Mouse (Mus musculus): ENCODE measurements around the gene Zfp330. TPM values are rescaled to one million over a fixed set of nuclear protein-coding genes. Genes with fewer than 3 reads are reported as not detected.
A peak's percentile ranks its signal among the peaks of the same experiment; 100 is the strongest.

The Zfp330 gene
- 43.1 and 48.1 TPM in 2 replicates for total RNA-seq (2021)
- long read RNA-seq, experiment 1, transcript Zfp330-201 (10 exons, 1,675 nt): major isoform, 45 of 54 reads
- long read RNA-seq, experiment 1, partial matches to known transcripts: 3 of 54 reads
- long read RNA-seq, experiment 1, other reads (novel, unspliced or antisense): 5 of 54 reads
- long read RNA-seq, experiment 2, transcript Zfp330-201 (10 exons, 1,675 nt): major isoform, 35 of 41 reads
- long read RNA-seq, experiment 2, partial matches to known transcripts: 0 of 41 reads
- long read RNA-seq, experiment 2, other reads (novel, unspliced or antisense): 5 of 41 reads

GRCm38 (mm10) chr8:82774093-82774422, at the start of gene Zfp330:
Zfp330 (minus strand) TSS chr8:82774160.
- peak; percentile 96 for DNase-seq

GRCm38 (mm10) chr8:82777945-82778344, 4.0 kb upstream of the Zfp330 start:
- no peak for DNase-seq

- peak; percentile 17 for DNase-seq
Measured at GRCm38 (mm10) chr8:82777406-82777805, 3.4 kb upstream of the Zfp330 start.

- peak; percentile 12 for DNase-seq
Measured at GRCm38 (mm10) chr8:82774482-82774881, 522 bp upstream of the Zfp330 start.

GRCm38 (mm10) chr8:82773332-82774092, 448 bp downstream of the Zfp330 start:
- no peak for DNase-seq

- DNase-seq: no peak
Measured at GRCm38 (mm10) chr8:82770886-82771285, 3.1 kb downstream of the Zfp330 start.

GRCm38 (mm10) chr8:82759071-82759470, 14.9 kb downstream of the Zfp330 start:
- DNase-seq: no peak

GRCm38 (mm10) chr8:82754946-82755345, 19.0 kb downstream of the Zfp330 start:
- no peak for DNase-seq

- no peak for DNase-seq
Measured at GRCm38 (mm10) chr8:82746617-82747016, 27.3 kb downstream of the Zfp330 start.

- DNase-seq: peak; percentile 80
Measured at GRCm38 (mm10) chr8:82743905-82744904, 29.8 kb downstream of the Zfp330 start.

Other genes with a start within 250 kb of the Zfp330 start
- gene Rnf150, start 89.2 kb upstream of the Zfp330 start, total RNA-seq (2021): 13.8 and 14.2 TPM in 2 replicates

All from adrenal gland, postnatal 14 days (tissue).